Mouse (Mus musculus) liver, adult (tissue): ENCODE results near the gene Pmm2.

Experiments used
- GATA4 ChIP-seq: IDR thresholded peaks from 2 replicates; pipeline ENCODE4 v1.6.1; 2014; ENCODE audit warnings: mild to moderate bottlenecking, low read length; ENCODE audit not compliant: insufficient replicate concordance

The Pmm2 gene

DNA sequence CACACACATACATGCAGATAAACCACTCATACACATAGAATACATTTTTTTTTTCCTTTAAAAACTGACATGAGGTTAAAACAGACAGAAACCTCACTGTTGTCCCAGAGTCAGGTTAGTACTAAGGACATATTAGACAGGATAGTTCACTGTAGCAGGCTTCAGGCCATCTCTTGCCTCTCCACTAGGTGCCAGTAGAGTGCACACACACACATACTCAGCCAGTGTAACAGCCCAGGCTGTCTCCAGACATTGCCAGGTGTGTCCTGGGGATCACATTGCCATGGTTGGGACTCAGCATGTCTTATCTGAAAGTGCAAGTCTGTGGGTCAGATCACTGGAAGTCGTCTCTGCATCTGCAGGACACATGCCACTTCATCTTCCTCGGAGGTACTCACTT is 6.4 kb downstream of the Pmm2 start:
- no peak for TF ChIP-seq GATA4

DNA sequence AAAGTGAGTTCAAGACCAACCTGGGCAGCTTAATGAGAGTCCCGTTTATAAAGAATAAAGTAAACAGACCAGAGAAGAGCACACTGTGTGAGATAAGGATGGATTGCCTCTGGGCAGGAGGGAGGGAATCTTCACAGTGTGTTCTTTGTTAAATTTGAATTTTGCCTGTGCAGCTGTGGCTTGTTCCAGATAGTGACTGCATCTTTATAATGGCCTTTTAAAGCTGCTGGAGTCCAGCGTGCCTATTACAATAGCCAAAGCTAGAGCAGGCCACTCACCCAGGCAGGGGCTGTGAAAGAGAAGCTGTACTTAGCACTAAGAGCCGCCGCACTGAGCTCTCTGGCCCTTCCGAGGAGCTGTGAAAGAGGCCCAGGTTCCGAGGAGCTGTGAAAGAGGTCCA is 8.1 kb downstream of the Pmm2 start:
- no peak for TF ChIP-seq GATA4

DNA sequence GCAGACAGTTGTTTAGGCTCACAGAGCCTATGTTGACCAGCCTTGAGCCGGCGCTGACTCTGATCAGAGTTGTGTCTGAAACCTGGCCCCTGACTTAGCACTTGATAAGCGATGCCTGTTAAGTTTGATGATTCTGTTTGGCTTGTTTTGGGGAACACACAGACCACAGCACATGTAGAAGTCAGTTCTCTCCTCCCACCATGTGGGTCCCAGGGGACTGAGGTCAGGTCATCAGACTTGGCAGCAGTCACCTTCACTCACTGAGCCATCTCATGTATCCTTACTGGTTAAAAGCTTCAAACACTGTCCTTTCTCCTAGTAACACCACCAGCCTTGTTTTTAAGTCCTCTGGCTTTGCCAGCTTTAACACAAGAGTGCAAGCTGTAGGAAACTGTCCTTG is 12.5 kb downstream of the Pmm2 start:
- no peak for TF ChIP-seq GATA4

DNA sequence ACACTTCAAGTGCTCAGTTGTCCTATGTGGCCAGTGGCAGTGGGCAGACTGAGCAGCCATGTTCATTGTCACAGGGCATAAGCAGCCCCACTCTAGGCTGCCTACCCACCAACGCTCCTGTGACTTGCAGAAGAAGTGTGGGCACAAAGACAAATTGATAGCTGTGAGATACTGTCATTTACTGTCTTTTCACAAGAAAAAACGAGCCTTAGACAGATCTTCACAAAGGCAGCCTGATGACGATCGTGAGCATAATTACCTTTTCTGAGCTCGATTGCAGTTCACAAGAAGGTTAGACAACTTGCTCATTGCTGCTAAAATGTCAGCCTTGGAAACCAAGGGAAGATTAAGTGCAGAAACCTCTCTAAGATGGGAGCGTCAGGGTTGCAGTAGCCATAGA is 17.6 kb downstream of the Pmm2 start:
- TF ChIP-seq GATA4, result no peak

DNA sequence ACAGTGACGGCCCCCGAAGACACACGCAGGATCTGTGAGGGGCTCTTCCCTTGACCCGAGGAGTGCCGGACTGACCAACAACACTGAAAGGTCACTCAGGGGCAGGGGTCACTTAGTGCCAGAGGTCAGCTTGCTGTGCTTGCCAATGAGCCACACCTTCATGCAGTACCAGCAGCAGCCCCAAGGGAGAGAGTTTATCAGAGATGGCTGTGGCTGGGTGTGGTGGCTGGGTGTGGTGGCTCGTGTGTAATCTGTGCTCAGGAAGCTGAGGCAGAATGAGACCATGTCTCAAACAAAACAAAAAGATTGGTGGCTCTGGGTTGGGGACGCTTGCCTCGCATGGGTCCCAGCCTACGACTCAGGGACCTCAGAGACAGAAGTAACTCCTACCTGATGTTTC is 18.1 kb downstream of the Pmm2 start:
- TF ChIP-seq GATA4, result no peak

DNA sequence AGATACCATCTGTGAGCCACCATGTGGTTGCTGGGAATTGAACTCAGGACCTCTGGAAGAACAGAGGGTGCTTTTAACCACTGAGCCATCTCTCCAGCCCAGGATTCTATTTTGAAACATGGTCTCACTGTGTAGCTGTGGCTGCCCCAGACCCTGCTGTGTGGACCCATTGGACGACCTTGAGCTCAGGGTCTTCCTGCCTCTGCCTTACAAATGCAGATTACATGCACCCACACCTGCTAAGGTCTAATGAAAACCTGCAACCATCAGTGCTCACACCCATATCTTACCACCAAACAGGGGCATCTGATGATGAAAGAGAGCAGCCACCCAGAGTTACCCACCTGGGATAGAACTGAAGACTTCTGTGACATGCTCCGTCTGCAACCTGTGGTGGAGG is 18.8 kb downstream of the Pmm2 start:
- no peak for TF ChIP-seq GATA4

DNA sequence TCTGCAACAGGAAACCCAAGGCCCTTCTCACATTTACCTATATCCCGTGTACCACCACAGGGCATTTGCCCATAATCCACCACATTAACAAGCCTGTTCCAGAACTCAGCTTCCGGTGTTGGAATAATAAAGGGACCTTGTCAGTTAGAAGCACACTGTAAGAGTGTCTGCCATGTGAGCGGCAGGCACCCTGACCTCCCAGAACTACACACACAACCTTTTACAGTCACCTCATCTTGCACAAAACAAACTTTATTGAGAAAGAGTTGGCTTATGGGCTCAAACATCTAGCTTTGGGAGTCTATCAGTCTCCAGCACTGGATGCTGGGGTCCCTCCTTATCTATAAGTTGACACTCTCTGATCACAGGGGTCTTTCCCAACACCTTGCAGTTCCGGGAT is 20.9 kb downstream of the Pmm2 start:
- TF ChIP-seq GATA4, result no peak

DNA sequence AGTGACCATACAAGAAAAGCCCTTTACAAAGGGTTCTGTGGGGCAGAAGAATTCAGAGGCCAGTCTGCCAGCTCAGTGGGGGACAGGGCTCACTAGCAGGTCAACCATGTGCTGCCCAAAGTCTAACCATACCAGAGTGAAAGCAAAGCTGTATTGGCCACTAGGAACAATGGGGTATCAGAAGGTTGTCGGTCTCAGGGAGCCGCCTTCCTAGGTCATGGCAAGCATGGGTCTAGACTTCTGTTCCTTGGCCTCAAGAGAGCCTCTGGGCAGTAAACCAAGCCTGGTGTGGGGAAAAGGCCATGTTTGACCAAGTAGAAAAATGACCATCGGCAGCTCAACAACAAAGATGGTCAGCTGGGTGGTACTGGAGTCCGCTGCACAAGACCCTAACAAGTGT is 21.3 kb downstream of the Pmm2 start:
- TF ChIP-seq GATA4, result no peak

DNA sequence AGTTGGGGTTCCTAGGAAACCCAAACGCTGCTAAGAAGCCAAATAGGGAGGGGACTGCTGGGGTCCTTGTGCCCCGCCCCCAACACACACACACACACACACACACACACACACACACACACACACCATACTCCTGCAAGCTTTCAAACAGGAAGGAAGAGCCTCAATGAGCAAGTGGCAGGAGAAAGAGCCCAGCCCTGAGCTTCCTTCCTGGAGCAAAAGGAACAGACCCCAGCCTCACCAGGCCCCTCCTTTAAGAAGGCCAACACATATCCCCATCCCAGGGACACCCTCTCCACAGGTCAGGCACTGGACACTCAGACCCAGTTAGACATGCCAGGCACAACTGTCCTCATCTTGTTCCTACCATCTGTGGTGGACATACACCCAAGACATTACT is 25.5 kb downstream of the Pmm2 start:
- TF ChIP-seq GATA4, result no peak

DNA sequence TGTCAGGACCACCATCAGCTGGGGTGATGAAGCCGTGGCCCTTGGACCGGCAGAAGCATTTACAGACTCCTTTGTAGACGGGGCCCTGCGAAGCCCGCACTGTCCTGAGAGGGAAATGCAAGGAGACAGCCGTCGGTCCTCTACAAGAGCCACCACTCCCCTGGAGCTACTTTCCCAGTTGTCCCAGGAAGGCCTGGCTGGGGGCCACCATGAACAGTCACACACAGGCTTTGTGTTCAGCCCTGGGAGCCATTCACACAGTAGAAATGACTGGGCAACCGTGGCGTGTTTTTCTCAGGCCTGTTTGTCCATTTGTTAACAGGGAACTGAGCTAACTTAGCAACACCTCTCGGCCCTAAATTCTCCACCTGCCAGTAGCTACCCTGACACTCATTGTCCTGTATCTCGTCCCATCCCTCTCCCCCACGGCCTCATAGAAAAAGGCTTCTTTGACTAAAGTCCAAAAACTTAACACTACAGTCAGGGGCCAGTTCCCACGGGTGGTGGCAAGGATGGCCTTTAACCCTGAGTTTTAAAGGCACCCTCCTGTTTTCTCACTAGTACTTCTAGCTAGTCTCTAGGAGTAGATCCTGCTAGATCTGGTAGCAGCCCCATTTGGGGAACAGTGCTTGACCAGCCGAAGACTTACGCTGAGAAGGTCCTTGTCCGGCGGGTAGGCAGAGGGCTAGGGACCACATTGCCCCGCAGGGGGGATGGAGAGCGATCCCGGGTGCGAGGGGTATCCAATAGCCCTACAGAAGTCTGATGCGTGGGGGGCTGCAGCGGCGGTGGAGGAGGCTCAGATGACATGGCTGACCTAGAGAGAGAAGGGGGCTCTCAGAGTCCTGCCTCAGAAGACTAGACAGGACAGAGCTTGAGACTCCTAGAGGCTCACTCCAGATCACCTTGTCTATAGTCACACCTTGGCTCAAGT is 26.4 kb downstream of the Pmm2 start:
- TF ChIP-seq GATA4, result no peak

DNA sequence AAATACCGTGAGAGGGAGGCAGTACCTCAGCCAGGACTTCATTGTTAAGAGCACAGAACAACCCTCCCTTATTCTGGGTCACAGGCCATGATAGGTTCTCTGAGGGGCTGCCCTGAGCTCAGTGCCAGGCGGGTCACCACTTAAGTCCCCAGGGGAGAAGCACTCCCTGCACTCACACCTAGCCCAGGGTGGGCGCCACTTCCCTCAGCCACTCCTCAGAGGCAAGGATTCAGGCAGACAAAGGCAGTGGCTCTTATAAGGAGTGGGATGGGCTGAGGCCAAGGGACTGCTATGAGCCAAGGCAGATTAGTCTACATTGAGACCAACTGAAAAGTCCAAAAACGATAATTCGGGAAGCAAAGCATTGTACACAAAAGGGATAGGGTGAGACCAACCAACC is 27.9 kb downstream of the Pmm2 start:
- TF ChIP-seq GATA4, result no peak

DNA sequence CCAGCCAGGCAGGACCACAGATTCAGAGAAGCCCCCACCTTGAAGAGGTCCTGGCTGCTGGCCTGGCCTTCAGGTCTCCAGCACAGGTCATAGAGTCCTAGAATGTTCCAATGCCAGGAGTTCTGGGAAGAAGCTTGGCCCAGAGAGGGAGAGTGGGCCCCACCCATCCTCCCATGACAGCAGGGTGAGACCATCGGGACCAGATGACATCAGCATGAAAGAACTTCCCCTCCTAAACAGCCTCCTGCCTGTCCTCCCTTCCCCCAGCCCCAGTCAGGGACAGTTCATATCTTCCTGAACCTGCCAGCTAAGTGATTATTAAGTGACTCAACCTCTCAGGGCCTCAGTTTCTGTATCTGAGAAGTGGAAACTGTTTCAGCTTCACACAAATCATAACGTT is 29.0 kb downstream of the Pmm2 start:
- TF ChIP-seq GATA4, result no peak

DNA sequence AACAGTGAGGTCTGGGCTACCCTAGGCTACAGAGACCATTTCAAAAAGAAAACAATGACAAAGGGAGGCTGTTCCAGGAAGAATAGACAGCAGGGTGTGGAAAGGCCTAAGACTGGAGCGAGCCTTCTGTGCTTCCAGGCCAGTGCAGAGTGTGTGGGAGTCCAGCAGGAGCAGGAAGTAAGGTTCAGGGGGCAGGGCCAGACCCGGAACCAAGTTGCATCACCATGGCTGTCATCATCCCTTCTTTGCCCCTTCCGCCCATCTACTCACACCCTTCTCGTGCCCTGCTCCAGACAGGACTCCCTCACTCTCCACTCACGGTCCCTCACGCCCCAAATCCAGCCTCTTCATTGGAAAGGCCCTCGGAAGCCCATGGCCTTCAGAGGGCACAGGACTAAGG is 29.8 kb downstream of the Pmm2 start:
- no peak for TF ChIP-seq GATA4

DNA sequence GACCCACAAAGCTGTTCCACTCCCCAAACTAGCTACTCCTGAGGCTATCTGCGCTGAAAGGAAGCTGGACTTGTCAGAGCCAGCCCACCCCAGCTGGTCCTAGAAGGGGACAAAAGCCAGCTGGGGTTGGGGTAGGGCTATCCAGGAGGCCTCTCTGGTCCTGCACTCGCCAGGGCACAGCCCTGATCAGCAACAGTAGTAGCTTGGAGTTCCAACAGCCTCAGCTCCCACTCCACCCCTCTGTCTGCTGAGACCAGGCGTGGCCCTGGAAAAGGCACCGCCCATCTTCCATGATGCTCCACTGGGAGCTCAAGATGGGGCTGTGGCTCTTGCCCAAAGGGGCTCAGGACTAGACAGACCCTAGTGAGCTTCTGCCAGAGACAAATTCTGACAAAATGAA is 30.3 kb downstream of the Pmm2 start:
- no peak for TF ChIP-seq GATA4

DNA sequence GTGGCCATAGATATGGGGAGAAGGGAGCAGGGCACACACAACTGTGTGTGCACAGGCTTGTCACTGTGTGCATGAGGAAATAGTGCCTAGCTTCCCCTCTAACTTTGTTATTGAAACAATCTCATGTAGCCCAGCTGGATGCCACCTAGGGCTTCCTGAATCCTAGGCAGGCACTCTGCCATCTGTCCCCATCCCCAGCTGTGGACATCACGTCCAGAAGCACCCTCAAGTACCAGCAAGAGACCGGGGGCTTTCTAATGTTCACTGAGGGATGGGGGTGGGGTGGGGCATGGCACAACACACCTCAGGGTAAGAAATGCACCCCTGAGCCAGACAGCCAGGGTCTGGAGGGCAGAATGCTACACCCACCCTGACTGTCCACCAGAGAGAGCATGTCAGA is 30.9 kb downstream of the Pmm2 start:
- no peak for TF ChIP-seq GATA4

DNA sequence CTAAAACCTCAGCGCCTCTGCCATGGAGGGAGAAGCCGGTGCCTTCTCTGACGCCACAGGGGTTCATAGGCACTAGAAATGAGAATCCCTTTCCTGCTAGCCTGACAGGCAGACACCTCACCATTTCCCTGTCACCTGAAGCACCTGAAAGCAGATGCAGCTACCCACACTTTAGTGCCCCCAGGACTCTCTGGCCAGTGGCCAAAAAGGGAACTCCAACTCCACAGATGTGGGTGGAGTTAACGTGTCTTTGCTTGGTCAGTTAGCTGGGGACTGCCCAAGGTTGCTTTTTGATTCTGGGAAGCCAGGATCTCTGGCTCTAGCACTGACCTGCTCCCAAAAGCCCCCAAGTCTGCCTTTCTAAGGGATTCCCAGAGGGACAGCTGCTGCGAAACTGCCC is 32.0 kb downstream of the Pmm2 start:
- no peak for TF ChIP-seq GATA4
